Comparison of ENCODE assay signal across 8 mouse cellular contexts in genomic region chr4:106463174-106463801, GRCm38 (mm10). TPM values are rescaled to one million over a fixed set of nuclear protein-coding genes. Genes with fewer than 3 reads are reported as not detected.
A peak's percentile ranks its signal among the peaks of the same experiment; 100 is the strongest.
DNase-seq lines count a peak whose midpoint lies in the region; ATAC-seq and TF ChIP-seq lines count a peak whose summit lies in the region.

No protein-coding gene starts in this region.

- no peak for TF ChIP-seq CTCF in left cerebral cortex, adult 2 months (IDR thresholded peaks at IDR 0.05)

- ATAC-seq in embryonic facial prominence, embryonic 14.5 days (ENCODE audit: low read depth) = no peak
- ATAC-seq in neural tube, embryonic 15.5 days (ENCODE audit: low FRiP score) = peak; percentile 19; the same call in 1 of the 2 replicates

- H3K4me2 ChIP-seq in embryonic facial prominence, embryonic 14.5 days (ENCODE audit: low read depth, low read length) = peak overlapping the region; percentile 86
- H3K4me2 ChIP-seq in neural tube, embryonic 15.5 days = peak overlapping the region; percentile 86

- WGBS in embryonic facial prominence, embryonic 14.5 days = 28% methylated on average over 21 of the region's 21 CpGs
- WGBS in neural tube, embryonic 15.5 days = 18% methylated on average over 21 of the region's 21 CpGs

- DNase-seq in left cerebral cortex, adult 2 months (ENCODE audit: extremely low spot score in 1 of 2, low spot score in 2 of 2) = no peak
- no peak for DNase-seq in left cerebral cortex, postnatal 14 days (ENCODE audit: low spot score in 2 of 2)
- DNase-seq in embryonic facial prominence, embryonic 14.5 days (ENCODE audit: low spot score) = peak; percentile 41
- peak; percentile 41 to 66 for DNase-seq in kidney, postnatal 4 days
- no peak for DNase-seq in spleen, postnatal 14 days (ENCODE audit: low spot score in 2 of 2)
- no peak for DNase-seq in urinary bladder, postnatal 36 days (ENCODE audit: low spot score in 2 of 2)
- no peak for DNase-seq in cerebellum, postnatal 25 days

- intact Hi-C loops in left cerebral cortex, adult 2 months (cut with DNase I) = no loop called here
- intact Hi-C loops in left cerebral cortex, postnatal 14 days (cut with DNase I) = no loop called here

- peaks cover 40% of the 10 kb centered on the region for H3K27me3 ChIP-seq in embryonic facial prominence, embryonic 14.5 days (replicated peaks; ENCODE audit: control insufficient read depth, insufficient read depth, low read length)
- H3K27me3 ChIP-seq in neural tube, embryonic 15.5 days (replicated peaks) = peaks cover 35% of the 10 kb centered on the region

- peak overlapping the region; percentile 61 for H3K9ac ChIP-seq in embryonic facial prominence, embryonic 14.5 days (ENCODE audit: low read depth, low read length)
- H3K9ac ChIP-seq in neural tube, embryonic 15.5 days (replicated peaks) = peak overlapping the region; percentile 60

- H3K27ac ChIP-seq in left cerebral cortex, adult 2 months = no peak overlapping the region
- H3K27ac ChIP-seq in embryonic facial prominence, embryonic 14.5 days (replicated peaks; ENCODE audit: low read depth, low read length) = no peak overlapping the region
- no peak overlapping the region for H3K27ac ChIP-seq in neural tube, embryonic 15.5 days (replicated peaks)

- H3K36me3 ChIP-seq in embryonic facial prominence, embryonic 14.5 days (ENCODE audit: control insufficient read depth, insufficient read depth, low read length) = no peaks in the 10 kb centered on the region
- H3K36me3 ChIP-seq in neural tube, embryonic 15.5 days = no peaks in the 10 kb centered on the region

- H3K4me1 ChIP-seq in embryonic facial prominence, embryonic 14.5 days (ENCODE audit: control insufficient read depth, insufficient read depth, low read length) = peaks cover 11% of the 10 kb centered on the region; the same call in 1 of the 2 replicates
- peaks cover 21% of the 10 kb centered on the region for H3K4me1 ChIP-seq in neural tube, embryonic 15.5 days

- no peaks in the 10 kb centered on the region for H3K9me3 ChIP-seq in embryonic facial prominence, embryonic 14.5 days (ENCODE audit: control insufficient read depth, low read length)
- no peaks in the 10 kb centered on the region for H3K9me3 ChIP-seq in neural tube, embryonic 15.5 days (replicated peaks)

- H3K4me3 ChIP-seq in left cerebral cortex, adult 2 months = peak overlapping the region; percentile 26; the same call in 1 of the 2 replicates
- H3K4me3 ChIP-seq in embryonic facial prominence, embryonic 14.5 days (ENCODE audit: low read depth, low read length) = peak overlapping the region; percentile 44
- H3K4me3 ChIP-seq in neural tube, embryonic 15.5 days (replicated peaks) = peak overlapping the region; percentile 45

RNA-seq across cellular contexts. Expression of gene Pcsk9, which starts 0.8 kb away (rescaled TPM):
- 1 to 10 TPM; 2.7 to 4.8 TPM for total RNA-seq in left cerebral cortex, adult 2 months (2021)
- total RNA-seq in left cerebral cortex, postnatal 14 days (2021) = 1 to 10 TPM; 2.7 to 2.8 TPM
- 4.5 and 4.9 TPM in 2 replicates for polyA plus RNA-seq in embryonic facial prominence, embryonic 14.5 days (2014; fragmentation: Nextera tagmentation; extraction: Ambion mirVana)
- polyA plus RNA-seq in neural tube, embryonic 15.5 days (2015; fragmentation: Nextera tagmentation; extraction: Ambion mirVana) = 0.78 and 9.0 TPM in 2 replicates

RNA-seq across cellular contexts. Expression of gene Bsnd, which starts 28.8 kb away (rescaled TPM):
- total RNA-seq in left cerebral cortex, adult 2 months (2021) = not detected
- total RNA-seq in left cerebral cortex, postnatal 14 days (2021) = not detected
- polyA plus RNA-seq in embryonic facial prominence, embryonic 14.5 days (2014; fragmentation: Nextera tagmentation; extraction: Ambion mirVana) = 0.15 TPM in 1 of 2 replicates, not detected in the other
- not detected in 2 replicates for polyA plus RNA-seq in neural tube, embryonic 15.5 days (2015; fragmentation: Nextera tagmentation; extraction: Ambion mirVana)

Comparison
In these comparisons a context has a peak if more than half of its experiments do, and no peak if none do; other contexts are left out.
1. DNase-seq: peak in embryonic facial prominence, embryonic 14.5 days (single experiment) and kidney, postnatal 4 days (2 of 2); none in left cerebral cortex, adult 2 months (0 of 2), left cerebral cortex, postnatal 14 days (0 of 2), spleen, postnatal 14 days (0 of 2), urinary bladder, postnatal 36 days (0 of 2) and cerebellum, postnatal 25 days (0 of 2).
2. Peak in every context shown above with its lines, with median percentiles within 50 percentile points of each other: H3K4me3 ChIP-seq.